Mouse (Mus musculus) lung, embryonic 14.5 days (tissue): ENCODE results near the gene Cachd1. TPM values are rescaled to one million over a fixed set of nuclear protein-coding genes. Genes with fewer than 3 reads are reported as not detected.

Experiments used
- ATAC-seq: fragments of 200-750 bp; cut with Nextera tagmentation; 2 replicates; pipeline ENCODE4 v1.8.0; 2017; ENCODE audit warnings: mild to moderate bottlenecking, moderate TSS enrichment, moderate library complexity; ENCODE audit not compliant: insufficient read depth
- DNase-seq: peaks from one replicate; pipeline ENCODE4 v3.0.0-alpha.2; 2015
- H3K27ac ChIP-seq: fragments of 300-500 bp; sonication (generic); 2 replicates; pipeline ENCODE4 v1.5.1; 2014; ENCODE audit warnings: low read depth, mild to moderate bottlenecking, moderate library complexity
- H3K27me3 ChIP-seq: fragments of 300-500 bp; sonication (generic); 2 replicates; pipeline ENCODE4 v1.6.1; 2014; ENCODE audit warnings: low read length, control low read depth; ENCODE audit not compliant: insufficient read depth
- H3K36me3 ChIP-seq: fragments of 300-500 bp; sonication (generic); 2 replicates; pipeline ENCODE4 v1.6.1; 2014; ENCODE audit warnings: control low read depth; ENCODE audit not compliant: insufficient read depth
- H3K4me1 ChIP-seq: fragments of 300-500 bp; sonication (generic); 2 replicates; pipeline ENCODE4 v1.6.1; 2014; ENCODE audit warnings: antibody characterized with exemption, control low read depth; ENCODE audit not compliant: insufficient read depth
- H3K4me2 ChIP-seq: fragments of 300-500 bp; sonication (generic); 2 replicates; pipeline ENCODE4 v1.6.1; 2014; ENCODE audit warnings: mild to moderate bottlenecking
- H3K4me3 ChIP-seq: fragments of 300-500 bp; sonication (generic); 2 replicates; pipeline ENCODE4 v1.5.1; 2014; ENCODE audit warnings: low read depth, low read length
- H3K9ac ChIP-seq: fragments of 300-500 bp; sonication (generic); 2 replicates; pipeline ENCODE4 v1.6.1; 2014
- H3K9me3 ChIP-seq: fragments of 300-500 bp; sonication (generic); 2 replicates; pipeline ENCODE4 v1.6.1; 2016; ENCODE audit warnings: low read depth, low read length, control low read depth
- CTCF ChIP-seq: IDR thresholded peaks from 2 replicates; pipeline ENCODE4 v1.5.1; 2016; ENCODE audit warnings: antibody characterized with exemption, low read depth
- WGBS: fragments of 180-500 bp; shearing (Covaris S2); extraction: QIAGEN DNeasy Blood & Tissue Kit; methylation state at CpG from one replicate; pipeline ENCODE4 v1.1.7; 2014; 5-methylcytosine and 5-hydroxymethylcytosine counted together
- polyA plus RNA-seq: library from polyadenylated mRNA; unstranded; fragments of >200 nt; fragmentation: Nextera tagmentation; extraction: Ambion mirVana; gene quantifications from 2 replicates; pipeline ENCODE4 v1.2.1, GENCODE M21; 2014

Cachd1 gene
- polyA plus RNA-seq, 1 experiment from 2014 or later = 27.9 TPM

DNA sequence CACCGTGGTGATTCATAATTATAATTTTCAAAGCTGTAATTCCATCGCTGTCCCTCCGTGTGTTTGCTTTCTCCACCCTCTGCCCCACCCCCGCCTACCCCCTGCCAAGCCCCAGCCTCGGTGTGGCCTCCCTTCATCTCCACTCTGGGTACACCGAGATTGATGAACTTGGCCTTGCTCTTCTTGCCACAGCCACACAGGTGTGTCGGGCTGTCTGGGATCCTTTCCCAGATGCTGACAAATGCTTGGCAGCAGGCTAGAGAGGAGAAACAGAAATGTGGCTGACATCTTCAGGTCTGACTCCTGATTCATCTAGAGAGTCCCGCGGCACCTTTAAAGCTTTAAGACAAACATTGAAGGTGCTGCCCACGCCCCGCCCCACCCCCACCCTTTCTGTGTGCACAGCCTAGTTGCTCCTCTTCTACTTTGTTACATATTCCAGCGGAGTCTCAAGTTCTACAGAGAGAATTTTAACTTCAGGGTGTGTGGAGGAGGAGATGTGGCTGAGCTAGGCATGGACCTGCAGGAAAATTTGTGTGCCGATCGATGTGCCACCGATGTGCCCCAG, 87.5 kb downstream of the Cachd1 start:
- H3K27ac ChIP-seq = no peak overlapping the region
- no peaks in the 10 kb centered on the region for H3K36me3 ChIP-seq
- peak overlapping the region; percentile 29; the same call in 1 of the 2 replicates for H3K4me2 ChIP-seq
- H3K4me3 ChIP-seq = no peak overlapping the region
- DNase-seq (peak; percentile 19), ATAC-seq (peak; percentile 39; the same call in 1 of the 2 replicates)
- 20% methylated on average over 15 of the region's 15 CpGs for WGBS
- H3K9ac ChIP-seq = no peak overlapping the region
- peaks cover 24% of the 10 kb centered on the region for H3K4me1 ChIP-seq
- TF ChIP-seq CTCF = no peak
- H3K27me3 ChIP-seq = no peaks in the 10 kb centered on the region
- H3K9me3 ChIP-seq = no peaks in the 10 kb centered on the region

DNA sequence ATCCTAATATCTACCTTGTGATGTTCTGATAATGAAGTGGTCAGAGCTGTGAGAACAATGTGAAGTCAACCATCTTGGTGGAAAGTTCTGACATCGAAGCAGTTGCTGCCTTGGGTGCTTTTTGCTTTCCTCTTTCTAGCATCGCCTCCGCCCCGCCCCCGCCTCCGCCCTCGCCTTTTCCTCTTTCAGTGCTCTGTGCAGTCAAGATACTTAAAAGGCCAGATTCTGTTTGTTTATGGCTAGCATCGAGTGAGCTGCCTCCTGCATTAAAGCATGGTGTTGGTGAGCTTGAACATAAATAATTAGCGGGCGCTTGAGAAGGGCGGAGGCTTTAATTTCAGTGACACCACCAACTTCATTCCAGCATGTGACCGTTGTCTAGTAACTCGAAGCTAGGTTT, 88.9 kb downstream of the Cachd1 start:
- peak; percentile 30 for DNase-seq
- no peak for ATAC-seq
- no peaks in the 10 kb centered on the region for H3K9me3 ChIP-seq
- no peak overlapping the region for H3K4me3 ChIP-seq
- H3K27ac ChIP-seq = no peak overlapping the region
- no peak for TF ChIP-seq CTCF
- H3K27me3 ChIP-seq = no peaks in the 10 kb centered on the region
- no peak overlapping the region for H3K9ac ChIP-seq
- H3K4me2 ChIP-seq = peak overlapping the region; percentile 26; the same call in 1 of the 2 replicates
- H3K4me1 ChIP-seq = peaks cover 24% of the 10 kb centered on the region
- 24% methylated on average over 13 of the region's 13 CpGs for WGBS
- no peaks in the 10 kb centered on the region for H3K36me3 ChIP-seq

- Histone ChIP-seq H3K4me3 (no peak overlapping the region), H3K36me3 (no peaks in the 10 kb centered on the region), H3K9ac (no peak overlapping the region), H3K4me2 (0 out of 2 replicates have a peak overlapping the region, but pooled peaks have one; percentile 26), H3K9me3 (no peaks in the 10 kb centered on the region), H3K27me3 (no peaks in the 10 kb centered on the region), H3K27ac (no peak overlapping the region), H3K4me1 (peaks cover 24% of the 10 kb centered on the region)
- TF ChIP-seq CTCF = no peak
- no peak for ATAC-seq
- WGBS = 37% methylated on average over 12 of the region's 12 CpGs
- DNase-seq = peak; percentile 9
Measured at GRCm38 (mm10) chr4:100865962-100866703, 89.7 kb downstream of the Cachd1 start.

DNA sequence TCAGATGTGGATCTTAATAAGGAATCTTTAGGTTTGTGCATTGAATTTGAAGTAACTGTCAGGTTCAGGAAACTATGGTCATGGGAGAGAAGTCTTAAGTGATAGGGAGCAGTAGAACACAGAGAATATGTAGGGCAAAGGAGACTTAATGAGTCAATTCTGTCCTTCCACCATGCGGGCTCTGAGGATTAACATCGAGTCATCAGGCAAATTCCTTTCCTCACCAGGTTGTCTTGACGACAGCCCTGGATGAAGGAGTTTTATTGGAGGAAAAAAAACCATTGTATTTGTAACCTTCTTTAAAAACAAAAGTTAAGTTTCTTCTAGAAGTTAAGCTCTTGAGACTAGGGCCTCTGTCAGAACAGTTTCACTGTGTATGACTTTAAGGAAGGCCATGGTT, 100.9 kb downstream of the Cachd1 start:
- ATAC-seq (no peak), DNase-seq (no peak)
- no peak overlapping the region for H3K27ac ChIP-seq
- 70% methylated on average over 3 of the region's 3 CpGs for WGBS
- no peaks in the 10 kb centered on the region for H3K9me3 ChIP-seq
- no peak overlapping the region for H3K4me3 ChIP-seq
- no peak overlapping the region for H3K4me2 ChIP-seq
- H3K36me3 ChIP-seq = no peaks in the 10 kb centered on the region
- H3K4me1 ChIP-seq = 0 out of 2 replicates have a peak, but pooled peaks cover 6% of the 10 kb centered on the region
- H3K27me3 ChIP-seq = no peaks in the 10 kb centered on the region
- H3K9ac ChIP-seq = no peak overlapping the region
- no peak for TF ChIP-seq CTCF

GRCm38 (mm10) chr4:100879414-100879813, 102.9 kb downstream of the Cachd1 start:
- 0 out of 2 replicates have a peak, but pooled peaks cover 6% of the 10 kb centered on the region for H3K4me1 ChIP-seq
- no peak overlapping the region for H3K9ac ChIP-seq
- DNase-seq (peak; percentile 53), ATAC-seq (peak; percentile 62; the same call in 1 of the 2 replicates)
- no peaks in the 10 kb centered on the region for H3K36me3 ChIP-seq
- H3K27ac ChIP-seq = no peak overlapping the region
- no peaks in the 10 kb centered on the region for H3K9me3 ChIP-seq
- peak overlapping the region; percentile 11; the same call in 1 of the 2 replicates for H3K4me2 ChIP-seq
- H3K27me3 ChIP-seq = no peaks in the 10 kb centered on the region
- no peak for TF ChIP-seq CTCF
- H3K4me3 ChIP-seq = no peak overlapping the region
- 22% methylated on average over 8 of the region's 8 CpGs for WGBS

DNA sequence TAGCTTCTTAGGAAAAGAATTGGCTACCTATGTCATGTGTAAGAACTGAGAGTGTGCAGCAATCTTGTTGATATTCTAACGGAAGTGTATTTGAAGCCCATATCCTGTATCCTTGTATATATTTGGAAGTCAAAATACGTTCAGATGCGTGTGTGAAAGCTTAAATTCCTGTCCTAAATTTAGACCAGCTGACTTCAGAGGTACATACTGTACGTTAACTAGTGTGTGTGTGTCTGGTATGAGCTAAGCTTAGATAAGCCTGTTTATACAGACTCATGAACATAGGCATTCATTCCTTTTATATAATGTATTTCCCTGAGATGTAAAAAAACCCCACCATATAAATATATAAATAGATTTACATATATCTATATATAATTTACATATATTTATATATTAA, 103.6 kb downstream of the Cachd1 start:
- 0 out of 2 replicates have a peak, but pooled peaks have one; percentile 31 for ATAC-seq
- peak overlapping the region; percentile 11; the same call in 1 of the 2 replicates for H3K4me2 ChIP-seq

More for the DNA sequence above, 103.6 kb downstream of the Cachd1 start:
- Histone ChIP-seq H3K27ac (no peak overlapping the region), H3K9me3 (no peaks in the 10 kb centered on the region), H3K4me3 (no peak overlapping the region), H3K9ac (no peak overlapping the region), H3K4me1 (0 out of 2 replicates have a peak, but pooled peaks cover 6% of the 10 kb centered on the region), H3K36me3 (no peaks in the 10 kb centered on the region), H3K27me3 (no peaks in the 10 kb centered on the region)
- 34% methylated on average over 4 of the region's 4 CpGs for WGBS
- TF ChIP-seq CTCF = no peak
- DNase-seq = peak; percentile 23
